Mouse (Mus musculus) liver, embryonic 15.5 days (tissue): ENCODE measurements at regions not wholly inside any gene's neighbourhood (a gene's known extent, or its start where the extent isn't known, plus 50 kb on each side); places are given as distances from the start of the nearest gene placed in this dataset.
"Not testable (repeated sequence)": the region's sequence is repeated elsewhere in the genome, so short reads cannot be mapped to it uniquely, and the experiment has no call there.

Source experiments
- ATAC-seq: fragments of 200-750 bp; cut with Nextera tagmentation; 2 replicates; pipeline ENCODE4 v1.8.0; 2017; ENCODE audit warnings: moderate number of reproducible peaks, mild to moderate bottlenecking, moderate library complexity; ENCODE audit not compliant: insufficient read depth
- H3K27ac ChIP-seq: fragments of 300-500 bp; sonication (generic); replicated peaks from 2 replicates; pipeline ENCODE4 v1.5.1; 2015; ENCODE audit warnings: mild to moderate bottlenecking, inconsistent platforms
- H3K27me3 ChIP-seq: fragments of 300-500 bp; sonication (generic); 2 replicates; pipeline ENCODE4 v1.6.1; 2015; ENCODE audit warnings: mild to moderate bottlenecking, inconsistent platforms
- H3K36me3 ChIP-seq: fragments of 300-500 bp; sonication (generic); replicated peaks from 2 replicates; pipeline ENCODE4 v1.6.1; 2015; ENCODE audit warnings: moderate library complexity, mild to moderate bottlenecking, inconsistent platforms
- H3K4me1 ChIP-seq: fragments of 300-500 bp; sonication (generic); replicated peaks from 2 replicates; pipeline ENCODE4 v1.6.1; 2015; ENCODE audit warnings: inconsistent platforms
- H3K4me2 ChIP-seq: fragments of 300-500 bp; sonication (generic); 2 replicates; pipeline ENCODE4 v1.6.1; 2015; ENCODE audit warnings: moderate library complexity, mild to moderate bottlenecking, inconsistent platforms
- H3K4me3 ChIP-seq: fragments of 300-500 bp; sonication (generic); replicated peaks from 2 replicates; pipeline ENCODE4 v1.5.1; 2015; ENCODE audit warnings: mild to moderate bottlenecking, inconsistent platforms
- H3K9ac ChIP-seq: fragments of 300-500 bp; sonication (generic); 2 replicates; pipeline ENCODE4 v1.6.1; 2015; ENCODE audit warnings: moderate library complexity, mild to moderate bottlenecking, inconsistent platforms
- H3K9me3 ChIP-seq: fragments of 300-500 bp; sonication (generic); replicated peaks from 2 replicates; pipeline ENCODE4 v1.6.1; 2016; ENCODE audit warnings: inconsistent platforms
- WGBS: fragments of 180-500 bp; shearing (Covaris S2); methylation state at CpG from one replicate; pipeline ENCODE4 v1.1.7; 2015; ENCODE audit warnings: mixed read lengths; ENCODE audit not compliant: insufficient replicate concordance; 5-methylcytosine and 5-hydroxymethylcytosine counted together

GRCm38 (mm10) chr1:185969231-185969630 lies 147.9 kb downstream of the Lyplal1 start:
- no peaks in the 10 kb centered on the region for H3K36me3 ChIP-seq
- no peaks in the 10 kb centered on the region for H3K4me1 ChIP-seq
- no peaks in the 10 kb centered on the region for H3K9me3 ChIP-seq
- H3K27me3 ChIP-seq: no peaks in the 10 kb centered on the region
- ATAC-seq: no peak
- WGBS: 68% methylated on average over 2 of the region's 2 CpGs
- no peak overlapping the region for H3K9ac ChIP-seq
- no peak overlapping the region for H3K27ac ChIP-seq
- H3K4me2 ChIP-seq: no peak overlapping the region
- H3K4me3 ChIP-seq: no peak overlapping the region

GRCm38 (mm10) chr1:185977075-185977474 lies 140.0 kb downstream of the Lyplal1 start:
- H3K36me3 ChIP-seq: no peaks in the 10 kb centered on the region
- no peak overlapping the region for H3K4me2 ChIP-seq
- WGBS: 44% methylated on average over 2 of the region's 2 CpGs
- no peaks in the 10 kb centered on the region for H3K9me3 ChIP-seq
- no peak overlapping the region for H3K4me3 ChIP-seq
- no peaks in the 10 kb centered on the region for H3K4me1 ChIP-seq
- ATAC-seq: no peak
- H3K27ac ChIP-seq: no peak overlapping the region
- no peaks in the 10 kb centered on the region for H3K27me3 ChIP-seq
- H3K9ac ChIP-seq: no peak overlapping the region

- Histone ChIP-seq H3K9me3 (no peaks in the 10 kb centered on the region), H3K27ac (no peak overlapping the region), H3K4me1 (no peaks in the 10 kb centered on the region), H3K27me3 (no peaks in the 10 kb centered on the region), H3K4me2 (no peak overlapping the region), H3K4me3 (no peak overlapping the region), H3K36me3 (no peaks in the 10 kb centered on the region), H3K9ac (no peak overlapping the region)
- no peak for ATAC-seq
- 60% methylated on average over 8 of the region's 8 CpGs for WGBS
These were observed 127.7 kb downstream of the Lyplal1 start for GRCm38 (mm10) chr1:185989432-185989831.

- ATAC-seq: not testable (repeated sequence)
These were observed 117.0 kb downstream of the Lyplal1 start for GRCm38 (mm10) chr1:186000066-186000465.

GRCm38 (mm10) chr1:186013413-186013812 lies 103.7 kb downstream of the Lyplal1 start:
- no peak overlapping the region for H3K9ac ChIP-seq
- no peak for ATAC-seq
- no peaks in the 10 kb centered on the region for H3K36me3 ChIP-seq
- H3K27me3 ChIP-seq: no peaks in the 10 kb centered on the region
- H3K9me3 ChIP-seq: no peaks in the 10 kb centered on the region
- H3K4me1 ChIP-seq: no peaks in the 10 kb centered on the region
- no peak overlapping the region for H3K27ac ChIP-seq
- H3K4me2 ChIP-seq: no peak overlapping the region
- H3K4me3 ChIP-seq: no peak overlapping the region
- WGBS: 70% methylated on average over 1 of the region's 1 CpGs

More at GRCm38 (mm10) chr1:186000066-186000465, 117.0 kb downstream of the Lyplal1 start:
- not testable (repeated sequence) for H3K4me2 ChIP-seq, H3K9me3 ChIP-seq, H3K4me3 ChIP-seq, H3K9ac ChIP-seq, H3K4me1 ChIP-seq, H3K27me3 ChIP-seq, H3K36me3 ChIP-seq, H3K27ac ChIP-seq
- WGBS: 49% methylated on average over 1 of the region's 1 CpGs

GRCm38 (mm10) chr1:186014166-186014565 lies 102.9 kb downstream of the Lyplal1 start:
- H3K4me3 ChIP-seq: no peak overlapping the region
- H3K27ac ChIP-seq: no peak overlapping the region
- no peak for ATAC-seq
- 48% methylated on average over 1 of the region's 1 CpGs for WGBS
- H3K9me3 ChIP-seq: no peaks in the 10 kb centered on the region
- H3K4me2 ChIP-seq: no peak overlapping the region
- no peaks in the 10 kb centered on the region for H3K36me3 ChIP-seq
- no peaks in the 10 kb centered on the region for H3K27me3 ChIP-seq
- H3K9ac ChIP-seq: no peak overlapping the region
- H3K4me1 ChIP-seq: no peaks in the 10 kb centered on the region

- Histone ChIP-seq H3K9me3 (no peaks in the 10 kb centered on the region), H3K4me2 (no peak overlapping the region), H3K4me1 (no peaks in the 10 kb centered on the region), H3K4me3 (no peak overlapping the region), H3K27ac (no peak overlapping the region), H3K9ac (no peak overlapping the region), H3K36me3 (no peaks in the 10 kb centered on the region), H3K27me3 (no peaks in the 10 kb centered on the region)
- ATAC-seq: no peak
- 54% methylated on average over 8 of the region's 8 CpGs for WGBS
These were observed 101.1 kb downstream of the Lyplal1 start for GRCm38 (mm10) chr1:186015831-186016561.

GRCm38 (mm10) chr1:186017547-186017946 lies 99.6 kb downstream of the Lyplal1 start:
- no peak overlapping the region for H3K9ac ChIP-seq
- no peaks in the 10 kb centered on the region for H3K36me3 ChIP-seq
- H3K27me3 ChIP-seq: no peaks in the 10 kb centered on the region
- no peak overlapping the region for H3K4me2 ChIP-seq
- H3K4me1 ChIP-seq: no peaks in the 10 kb centered on the region
- no peak for ATAC-seq
- H3K27ac ChIP-seq: no peak overlapping the region
- no peaks in the 10 kb centered on the region for H3K9me3 ChIP-seq
- H3K4me3 ChIP-seq: no peak overlapping the region
- 22% methylated on average over 1 of the region's 1 CpGs for WGBS

GRCm38 (mm10) chr1:186019511-186019910 lies 97.6 kb downstream of the Lyplal1 start:
- Histone ChIP-seq H3K27me3 (no peaks in the 10 kb centered on the region), H3K4me2 (no peak overlapping the region), H3K9me3 (0 out of 2 replicates have a peak, but pooled peaks cover 3% of the 10 kb centered on the region), H3K4me3 (no peak overlapping the region), H3K36me3 (no peaks in the 10 kb centered on the region), H3K4me1 (no peaks in the 10 kb centered on the region), H3K27ac (no peak overlapping the region), H3K9ac (no peak overlapping the region)
- ATAC-seq: no peak
- 63% methylated on average over 5 of the region's 5 CpGs for WGBS

- H3K9me3 ChIP-seq: no peaks in the 10 kb centered on the region
- no peaks in the 10 kb centered on the region for H3K36me3 ChIP-seq
- no peaks in the 10 kb centered on the region for H3K4me1 ChIP-seq
- no peak overlapping the region for H3K9ac ChIP-seq
- WGBS: 67% methylated on average over 10 of the region's 10 CpGs
- no peak overlapping the region for H3K27ac ChIP-seq
- H3K27me3 ChIP-seq: no peaks in the 10 kb centered on the region
- no peak for ATAC-seq
- H3K4me2 ChIP-seq: no peak overlapping the region
- H3K4me3 ChIP-seq: no peak overlapping the region
These were observed 85.2 kb downstream of the Lyplal1 start for GRCm38 (mm10) chr1:186031951-186032350.

GRCm38 (mm10) chr1:186034443-186034842 lies 82.7 kb downstream of the Lyplal1 start:
- no peak overlapping the region for H3K9ac ChIP-seq
- H3K27ac ChIP-seq: no peak overlapping the region
- H3K4me2 ChIP-seq: peak overlapping the region; percentile 33; the same call in 1 of the 2 replicates
- 22% methylated on average over 2 of the region's 2 CpGs for WGBS
- ATAC-seq: peak; percentile 49
- no peaks in the 10 kb centered on the region for H3K27me3 ChIP-seq
- no peaks in the 10 kb centered on the region for H3K4me1 ChIP-seq
- no peaks in the 10 kb centered on the region for H3K9me3 ChIP-seq
- H3K4me3 ChIP-seq: no peak overlapping the region
- no peaks in the 10 kb centered on the region for H3K36me3 ChIP-seq
